ENCODE assay signal across 7 mouse cellular contexts in genomic region chr9:118477281-118477931, GRCm38 (mm10). TPM values are rescaled to one million over a fixed set of nuclear protein-coding genes. Genes with fewer than 3 reads are reported as not detected.
DNase-seq lines count a peak whose midpoint lies in the region; ATAC-seq and TF ChIP-seq lines count a peak whose summit lies in the region.

No protein-coding gene starts in this region.

- no peaks in the 10 kb centered on the region for H3K36me3 ChIP-seq in lung, postnatal 0 days (ENCODE audit: insufficient read depth, low read length)
- no peaks in the 10 kb centered on the region for H3K36me3 ChIP-seq in intestine, embryonic 14.5 days (ENCODE audit: control insufficient read depth, insufficient read depth, low read length)
- no peaks in the 10 kb centered on the region for H3K36me3 ChIP-seq in myocyte (ENCODE audit: control insufficient read depth, insufficient read depth)

- no peaks in the 10 kb centered on the region for H3K9me3 ChIP-seq in lung, postnatal 0 days (ENCODE audit: low read length)
- no peaks in the 10 kb centered on the region for H3K9me3 ChIP-seq in intestine, embryonic 14.5 days (ENCODE audit: control insufficient read depth, low read length)

- TF ChIP-seq EP300 in lung, postnatal 0 days (IDR thresholded peaks at IDR 0.05) = no peak

- H3K79me2 ChIP-seq in myocyte (ENCODE audit: control insufficient read depth, insufficient read depth) = no peaks in the 10 kb centered on the region

- H3K9ac ChIP-seq in lung, postnatal 0 days (replicated peaks; ENCODE audit: low read depth) = no peak overlapping the region
- no peak overlapping the region for H3K9ac ChIP-seq in intestine, embryonic 14.5 days (ENCODE audit: low read length)

- no peak for ATAC-seq in lung, postnatal 0 days
- ATAC-seq in intestine, embryonic 14.5 days (replicated peaks; ENCODE audit: low FRiP score, low TSS enrichment, low read depth) = no peak
- no peak for ATAC-seq in erythroblast, adult 5-6 weeks (replicated peaks; ENCODE audit: low FRiP score, poor library complexity, severe bottlenecking)

- H3K4me1 ChIP-seq in lung, postnatal 0 days (ENCODE audit: insufficient read depth, low read depth, low read length) = 0 out of 2 replicates have a peak, but pooled peaks cover 2% of the 10 kb centered on the region
- no peaks in the 10 kb centered on the region; the same call in 1 of the 2 replicates for H3K4me1 ChIP-seq in embryonic fibroblast, embryonic 13.5 days (ENCODE audit: control insufficient read depth, insufficient read depth, low read length)
- H3K4me1 ChIP-seq in intestine, embryonic 14.5 days (replicated peaks; ENCODE audit: control insufficient read depth, insufficient read depth, low read length) = peaks cover 11% of the 10 kb centered on the region; the same call in 1 of the 2 replicates

- H3K27ac ChIP-seq in lung, postnatal 0 days (ENCODE audit: low read length) = no peak overlapping the region
- no peak overlapping the region for H3K27ac ChIP-seq in embryonic fibroblast, embryonic 13.5 days (ENCODE audit: insufficient read depth, low read length)
- no peak overlapping the region for H3K27ac ChIP-seq in intestine, embryonic 14.5 days (ENCODE audit: low read depth)

- TF ChIP-seq POLR2A in embryonic fibroblast, embryonic 13.5 days (IDR thresholded peaks at IDR 0.05; ENCODE audit: low read depth, low read length) = no peak
- TF ChIP-seq POLR2A in myocyte (IDR thresholded peaks at IDR 0.05; ENCODE audit: insufficient read length, low read depth) = no peak

- no peak for TF ChIP-seq CTCF in lung, postnatal 0 days (IDR thresholded peaks at IDR 0.05)
- no peak for TF ChIP-seq CTCF in embryonic fibroblast, embryonic 13.5 days (IDR thresholded peaks at IDR 0.05; ENCODE audit: borderline replicate concordance, insufficient read depth, low read length)

- peak overlapping the region; percentile 42 for H3K4me3 ChIP-seq in lung, postnatal 0 days (ENCODE audit: low read depth, low read length)
- peak overlapping the region; percentile 35 for H3K4me3 ChIP-seq in embryonic fibroblast, embryonic 13.5 days (ENCODE audit: insufficient read depth, low read length)
- H3K4me3 ChIP-seq in intestine, embryonic 14.5 days (ENCODE audit: low read depth, low read length) = peak overlapping the region; percentile 8; the same call in 1 of the 2 replicates
- no peak overlapping the region for H3K4me3 ChIP-seq in myocyte

- 1% methylated on average over 31 of the region's 31 CpGs for WGBS in lung, postnatal 0 days
- WGBS in intestine, embryonic 14.5 days = under 1% methylated on average over 31 of the region's 31 CpGs

- H3ac ChIP-seq in myocyte (ENCODE audit: control insufficient read depth, insufficient read length) = no peak overlapping the region

- DNase-seq in lung, postnatal 0 days (ENCODE audit: low spot score) = no peak
- DNase-seq in lung, postnatal 14 days = no peak
- peak; percentile 78 for DNase-seq in intestine, embryonic 14.5 days (ENCODE audit: low spot score)
- no peak for DNase-seq in layer of hippocampus, adult 11-12 months (ENCODE audit: low spot score)

- H3K4me2 ChIP-seq in lung, postnatal 0 days (replicated peaks; ENCODE audit: low read depth, low read length) = peak overlapping the region; percentile 70
- 0 out of 2 replicates have a peak overlapping the region, but pooled peaks have one; percentile 12 for H3K4me2 ChIP-seq in intestine, embryonic 14.5 days (ENCODE audit: low read length)
- peak overlapping the region; percentile 77 for H3K4me2 ChIP-seq in myocyte (ENCODE audit: low read depth)

- H3K27me3 ChIP-seq in lung, postnatal 0 days (replicated peaks; ENCODE audit: insufficient read depth, low read length) = peaks cover 80% of the 10 kb centered on the region
- H3K27me3 ChIP-seq in intestine, embryonic 14.5 days (replicated peaks; ENCODE audit: control insufficient read depth, insufficient read depth, low read length) = peaks cover 94% of the 10 kb centered on the region
- H3K27me3 ChIP-seq in myocyte (ENCODE audit: control insufficient read depth, insufficient read depth, insufficient read length) = peaks cover 37% of the 10 kb centered on the region

TF ChIP-seq in myocyte, 11 proteins besides CTCF, POLR2A, EP300 and RAD21:
- TF ChIP-seq E2F4 (IDR thresholded peaks at IDR 0.05; ENCODE audit: insufficient read depth) (no peak), SRF (IDR thresholded peaks at IDR 0.05; ENCODE audit: control insufficient read depth, insufficient read length, low read depth) (no peak), REST (IDR thresholded peaks at IDR 0.05; ENCODE audit: insufficient read depth, insufficient read length) (no peak), CEBPB (IDR thresholded peaks at IDR 0.05; ENCODE audit: insufficient read depth, poor library complexity, severe bottlenecking) (no peak), MYOG (IDR thresholded peaks at IDR 0.05; ENCODE audit: control insufficient read depth in 1 of 3, insufficient read depth in 1 of 3, insufficient read length in 2 of 3, low read depth in 2 of 3) (no peak), TCF12 (IDR thresholded peaks at IDR 0.05; ENCODE audit: insufficient read depth, poor library complexity, severe bottlenecking) (no peak), MYOD1 (IDR thresholded peaks at IDR 0.05; ENCODE audit: control insufficient read depth in 1 of 3, insufficient read length in 2 of 3, low read depth in 2 of 3) (no peak), USF1 (IDR thresholded peaks at IDR 0.05; ENCODE audit: low read depth) (no peak), TCF3 (IDR thresholded peaks at IDR 0.05; ENCODE audit: insufficient read length, low read depth) (no peak), POLR2AphosphoS2 (IDR thresholded peaks at IDR 0.05; ENCODE audit: insufficient read length, low read depth) (no peak), MAX (IDR thresholded peaks at IDR 0.05; ENCODE audit: low read depth) (no peak)
TF ChIP-seq in myocyte: peak in this region for 0.

RNA-seq across cellular contexts. Expression of gene Eomes, which starts 0.6 kb away (rescaled TPM):
- 0.05 and 0.06 TPM in 2 replicates for polyA plus RNA-seq in lung, postnatal 0 days (2015; fragmentation: Nextera tagmentation; extraction: Ambion mirVana)
- polyA plus RNA-seq in embryonic fibroblast, embryonic 13.5 days (2011; ENCODE audit: insufficient read length, low read depth, missing spikeins) = not detected in 2 replicates
- polyA plus RNA-seq in intestine, embryonic 14.5 days (2014; fragmentation: Nextera tagmentation; extraction: Ambion mirVana) = 0.07 and 0.34 TPM in 2 replicates
- 0.04 TPM for polyA plus RNA-seq in myocyte (2012; fragmentation: generic; extraction: Trizol)
- not detected in 2 replicates for total RNA-seq in erythroblast, adult 5-6 weeks (2015; ENCODE audit: low replicate concordance)
- not detected in 2 replicates for total RNA-seq in erythroblast, adult 5-6 weeks (2017; ENCODE audit: low replicate concordance)

RNA-seq across cellular contexts. Expression of gene Golga4, which starts 28.7 kb away (rescaled TPM):
- 30.6 and 35.6 TPM in 2 replicates for polyA plus RNA-seq in lung, postnatal 0 days (2015; fragmentation: Nextera tagmentation; extraction: Ambion mirVana)
- 85.1 and 111 TPM in 2 replicates for polyA plus RNA-seq in embryonic fibroblast, embryonic 13.5 days (2011; ENCODE audit: insufficient read length, low read depth, missing spikeins)
- polyA plus RNA-seq in intestine, embryonic 14.5 days (2014; fragmentation: Nextera tagmentation; extraction: Ambion mirVana) = 59.5 and 64.3 TPM in 2 replicates
- polyA plus RNA-seq in myocyte (2012; fragmentation: generic; extraction: Trizol) = 18.5 TPM
- 15.3 and 19.2 TPM in 2 replicates for total RNA-seq in erythroblast, adult 5-6 weeks (2015; ENCODE audit: low replicate concordance)
- 20.0 and 24.5 TPM in 2 replicates for total RNA-seq in erythroblast, adult 5-6 weeks (2017; ENCODE audit: low replicate concordance)

Comparison
In these comparisons a context has a peak if more than half of its experiments do, and no peak if none do; other contexts are left out.
1. H3K4me2 ChIP-seq: peak in every context shown above with its lines; median percentile 77 in myocyte; 70 in lung, postnatal 0 days; 12 in intestine, embryonic 14.5 days.